Mouse (Mus musculus): ENCODE measurements around the gene Copz1. TPM values are rescaled to one million over a fixed set of nuclear protein-coding genes. Genes with fewer than 3 reads are reported as not detected.

Copz1 gene
- 327 and 331 TPM in 2 replicates for polyA plus RNA-seq (2014; fragmentation: Nextera tagmentation; extraction: Ambion mirVana)

- no peak within 1 kb of the TSS for H3K27ac ChIP-seq (replicated peaks; ENCODE audit: low read depth, low read length)
- H3K36me3 ChIP-seq (replicated peaks; ENCODE audit: control insufficient read depth, insufficient read depth, low read depth, low read length): no peaks in the 10 kb centered on the region
- DNase-seq (ENCODE audit: low spot score): peak; percentile 99
- H3K4me2 ChIP-seq (ENCODE audit: low read depth, low read length): peak within 1 kb of the TSS; percentile 39
- H3K9me3 ChIP-seq (replicated peaks; ENCODE audit: control insufficient read depth, low read length): no peaks in the 10 kb centered on the region
- under 1% methylated on average over 38 of the region's 38 CpGs for WGBS
- H3K27me3 ChIP-seq (ENCODE audit: control insufficient read depth, insufficient read depth, low read length): no peaks in the 10 kb centered on the region
- no peaks in the 10 kb centered on the region for H3K4me1 ChIP-seq (ENCODE audit: control insufficient read depth, insufficient read depth, low read length)
- H3K4me3 ChIP-seq (ENCODE audit: low read depth, low read length): peak within 1 kb of the TSS; percentile 75
- H3K9ac ChIP-seq (replicated peaks; ENCODE audit: low read length): peak within 1 kb of the TSS; percentile 80
- ATAC-seq (replicated peaks; ENCODE audit: insufficient number of reproducible peaks, low FRiP score, low TSS enrichment, low read depth): peak; percentile 99
These were observed at the start of gene Copz1 for GRCm38 (mm10) chr15:103272419-103273279. TSS of gene Copz1 (plus strand) at chr15:103272714.

GRCm38 (mm10) chr15:103224161-103224560, 48.4 kb upstream of the Copz1 start:
- WGBS: 83% methylated on average over 2 of the region's 2 CpGs
- Histone ChIP-seq H3K36me3 (replicated peaks; ENCODE audit: control insufficient read depth, insufficient read depth, low read depth, low read length) (no peaks in the 10 kb centered on the region), H3K4me3 (ENCODE audit: low read depth, low read length) (no peak overlapping the region), H3K9ac (replicated peaks; ENCODE audit: low read length) (no peak overlapping the region), H3K4me1 (ENCODE audit: control insufficient read depth, insufficient read depth, low read length) (no peaks in the 10 kb centered on the region), H3K27ac (replicated peaks; ENCODE audit: low read depth, low read length) (no peak overlapping the region), H3K4me2 (ENCODE audit: low read depth, low read length) (no peak overlapping the region), H3K27me3 (ENCODE audit: control insufficient read depth, insufficient read depth, low read length) (no peaks in the 10 kb centered on the region), H3K9me3 (replicated peaks; ENCODE audit: control insufficient read depth, low read length) (no peaks in the 10 kb centered on the region)
- ATAC-seq (replicated peaks; ENCODE audit: insufficient number of reproducible peaks, low FRiP score, low TSS enrichment, low read depth) (no peak), DNase-seq (ENCODE audit: low spot score) (no peak)

- ATAC-seq (replicated peaks; ENCODE audit: insufficient number of reproducible peaks, low FRiP score, low TSS enrichment, low read depth): no peak
- H3K4me2 ChIP-seq (ENCODE audit: low read depth, low read length): no peak overlapping the region
These were observed 45.5 kb upstream of the Copz1 start for GRCm38 (mm10) chr15:103227022-103227421.

GRCm38 (mm10) chr15:103227572-103227971, 44.9 kb upstream of the Copz1 start:
- no peaks in the 10 kb centered on the region for H3K27me3 ChIP-seq (ENCODE audit: control insufficient read depth, insufficient read depth, low read length)
- H3K9me3 ChIP-seq (replicated peaks; ENCODE audit: control insufficient read depth, low read length): no peaks in the 10 kb centered on the region
- H3K9ac ChIP-seq (replicated peaks; ENCODE audit: low read length): no peak overlapping the region
- H3K4me3 ChIP-seq (ENCODE audit: low read depth, low read length): no peak overlapping the region
- no peaks in the 10 kb centered on the region for H3K4me1 ChIP-seq (ENCODE audit: control insufficient read depth, insufficient read depth, low read length)
- H3K36me3 ChIP-seq (replicated peaks; ENCODE audit: control insufficient read depth, insufficient read depth, low read depth, low read length): no peaks in the 10 kb centered on the region
- DNase-seq (ENCODE audit: low spot score) (no peak), ATAC-seq (replicated peaks; ENCODE audit: insufficient number of reproducible peaks, low FRiP score, low TSS enrichment, low read depth) (no peak)
- 89% methylated on average over 2 of the region's 2 CpGs for WGBS
- H3K27ac ChIP-seq (replicated peaks; ENCODE audit: low read depth, low read length): no peak overlapping the region
- H3K4me2 ChIP-seq (ENCODE audit: low read depth, low read length): no peak overlapping the region

More at GRCm38 (mm10) chr15:103227022-103227421, 45.5 kb upstream of the Copz1 start:
- 93% methylated on average over 3 of the region's 3 CpGs for WGBS
- Histone ChIP-seq H3K9ac (replicated peaks; ENCODE audit: low read length) (no peak overlapping the region), H3K4me1 (ENCODE audit: control insufficient read depth, insufficient read depth, low read length) (no peaks in the 10 kb centered on the region), H3K27me3 (ENCODE audit: control insufficient read depth, insufficient read depth, low read length) (no peaks in the 10 kb centered on the region), H3K36me3 (replicated peaks; ENCODE audit: control insufficient read depth, insufficient read depth, low read depth, low read length) (no peaks in the 10 kb centered on the region), H3K27ac (replicated peaks; ENCODE audit: low read depth, low read length) (no peak overlapping the region), H3K4me3 (ENCODE audit: low read depth, low read length) (no peak overlapping the region), H3K9me3 (replicated peaks; ENCODE audit: control insufficient read depth, low read length) (no peaks in the 10 kb centered on the region)
- DNase-seq (ENCODE audit: low spot score): no peak

- no peak overlapping the region for H3K9ac ChIP-seq (replicated peaks; ENCODE audit: low read length)
- H3K4me3 ChIP-seq (ENCODE audit: low read depth, low read length): no peak overlapping the region
- 70% methylated on average over 2 of the region's 2 CpGs for WGBS
- H3K9me3 ChIP-seq (replicated peaks; ENCODE audit: control insufficient read depth, low read length): no peaks in the 10 kb centered on the region
- no peaks in the 10 kb centered on the region for H3K4me1 ChIP-seq (ENCODE audit: control insufficient read depth, insufficient read depth, low read length)
- no peaks in the 10 kb centered on the region for H3K27me3 ChIP-seq (ENCODE audit: control insufficient read depth, insufficient read depth, low read length)
- no peak overlapping the region for H3K27ac ChIP-seq (replicated peaks; ENCODE audit: low read depth, low read length)
- no peaks in the 10 kb centered on the region for H3K36me3 ChIP-seq (replicated peaks; ENCODE audit: control insufficient read depth, insufficient read depth, low read depth, low read length)
- no peak for DNase-seq (ENCODE audit: low spot score)
- ATAC-seq (replicated peaks; ENCODE audit: insufficient number of reproducible peaks, low FRiP score, low TSS enrichment, low read depth): no peak
- no peak overlapping the region for H3K4me2 ChIP-seq (ENCODE audit: low read depth, low read length)
These were observed 43.6 kb upstream of the Copz1 start for GRCm38 (mm10) chr15:103228904-103229303.

- H3K4me1 ChIP-seq (ENCODE audit: control insufficient read depth, insufficient read depth, low read length): no peaks in the 10 kb centered on the region
- no peak overlapping the region for H3K4me3 ChIP-seq (ENCODE audit: low read depth, low read length)
- H3K4me2 ChIP-seq (ENCODE audit: low read depth, low read length): no peak overlapping the region
- H3K27ac ChIP-seq (replicated peaks; ENCODE audit: low read depth, low read length): no peak overlapping the region
- no peaks in the 10 kb centered on the region for H3K36me3 ChIP-seq (replicated peaks; ENCODE audit: control insufficient read depth, insufficient read depth, low read depth, low read length)
- ATAC-seq (replicated peaks; ENCODE audit: insufficient number of reproducible peaks, low FRiP score, low TSS enrichment, low read depth) (no peak), DNase-seq (ENCODE audit: low spot score) (no peak)
- no peaks in the 10 kb centered on the region for H3K27me3 ChIP-seq (ENCODE audit: control insufficient read depth, insufficient read depth, low read length)
- no peaks in the 10 kb centered on the region for H3K9me3 ChIP-seq (replicated peaks; ENCODE audit: control insufficient read depth, low read length)
- no peak overlapping the region for H3K9ac ChIP-seq (replicated peaks; ENCODE audit: low read length)
- 92% methylated on average over 2 of the region's 2 CpGs for WGBS
These were observed 39.4 kb upstream of the Copz1 start for GRCm38 (mm10) chr15:103233119-103233518.

GRCm38 (mm10) chr15:103237295-103237694, 35.2 kb upstream of the Copz1 start:
- WGBS: 98% methylated on average over 7 of the region's 7 CpGs
- H3K9ac ChIP-seq (replicated peaks; ENCODE audit: low read length): no peak overlapping the region
- H3K4me2 ChIP-seq (ENCODE audit: low read depth, low read length): no peak overlapping the region
- DNase-seq (ENCODE audit: low spot score) (no peak), ATAC-seq (replicated peaks; ENCODE audit: insufficient number of reproducible peaks, low FRiP score, low TSS enrichment, low read depth) (no peak)
- H3K4me1 ChIP-seq (ENCODE audit: control insufficient read depth, insufficient read depth, low read length): no peaks in the 10 kb centered on the region
- H3K36me3 ChIP-seq (replicated peaks; ENCODE audit: control insufficient read depth, insufficient read depth, low read depth, low read length): no peaks in the 10 kb centered on the region
- H3K27me3 ChIP-seq (ENCODE audit: control insufficient read depth, insufficient read depth, low read length): no peaks in the 10 kb centered on the region
- H3K9me3 ChIP-seq (replicated peaks; ENCODE audit: control insufficient read depth, low read length): no peaks in the 10 kb centered on the region
- no peak overlapping the region for H3K27ac ChIP-seq (replicated peaks; ENCODE audit: low read depth, low read length)
- no peak overlapping the region for H3K4me3 ChIP-seq (ENCODE audit: low read depth, low read length)

- H3K9ac ChIP-seq (replicated peaks; ENCODE audit: low read length): peak overlapping the region; percentile 63
- WGBS: under 1% methylated on average over 26 of the region's 26 CpGs
- peak; percentile 93 for ATAC-seq (replicated peaks; ENCODE audit: insufficient number of reproducible peaks, low FRiP score, low TSS enrichment, low read depth)
- H3K4me2 ChIP-seq (ENCODE audit: low read depth, low read length): peak overlapping the region; percentile 47
- DNase-seq (ENCODE audit: low spot score): peak; percentile 98
- no peaks in the 10 kb centered on the region for H3K4me1 ChIP-seq (ENCODE audit: control insufficient read depth, insufficient read depth, low read length)
- H3K27ac ChIP-seq (replicated peaks; ENCODE audit: low read depth, low read length): peak overlapping the region; percentile 91
- H3K36me3 ChIP-seq (replicated peaks; ENCODE audit: control insufficient read depth, insufficient read depth, low read depth, low read length): peaks cover 10% of the 10 kb centered on the region
- H3K4me3 ChIP-seq (ENCODE audit: low read depth, low read length): peak overlapping the region; percentile 74
- H3K9me3 ChIP-seq (replicated peaks; ENCODE audit: control insufficient read depth, low read length): no peaks in the 10 kb centered on the region
- H3K27me3 ChIP-seq (ENCODE audit: control insufficient read depth, insufficient read depth, low read length): no peaks in the 10 kb centered on the region
These were observed 33.3 kb upstream of the Copz1 start for GRCm38 (mm10) chr15:103239130-103239684.

All from embryonic facial prominence, embryonic 11.5 days (tissue).